Mouse (Mus musculus) frontal cortex, postnatal 14 days (tissue): ENCODE data around the gene Smim10l1.

ENCODE experiments used
- DNase-seq, 2 experiments: peaks; one replicate each; pipeline ENCODE4 v3.0.0; 2022; ENCODE audit warnings: low spot score in 2 of 2

Gene Smim10l1

DNA sequence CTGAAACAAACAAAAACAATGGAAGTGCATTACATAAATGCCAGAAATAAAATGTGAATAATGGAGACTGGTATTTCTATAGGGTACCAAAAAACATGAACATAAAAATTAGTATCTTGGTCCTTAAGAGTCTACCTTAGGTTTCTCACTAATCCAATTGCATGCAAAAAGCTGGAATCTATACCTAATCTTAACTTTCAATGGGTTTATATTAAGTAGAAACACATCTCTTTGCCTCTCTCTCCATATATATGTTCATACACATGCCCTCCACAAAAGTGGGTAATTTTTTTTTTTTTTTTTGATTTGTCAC, at the start of gene Smim10l1:
Smim10l1 (plus strand) TSS at position 301 of the 313 bp plus-strand sequence.
- DNase-seq = no peak

DNA sequence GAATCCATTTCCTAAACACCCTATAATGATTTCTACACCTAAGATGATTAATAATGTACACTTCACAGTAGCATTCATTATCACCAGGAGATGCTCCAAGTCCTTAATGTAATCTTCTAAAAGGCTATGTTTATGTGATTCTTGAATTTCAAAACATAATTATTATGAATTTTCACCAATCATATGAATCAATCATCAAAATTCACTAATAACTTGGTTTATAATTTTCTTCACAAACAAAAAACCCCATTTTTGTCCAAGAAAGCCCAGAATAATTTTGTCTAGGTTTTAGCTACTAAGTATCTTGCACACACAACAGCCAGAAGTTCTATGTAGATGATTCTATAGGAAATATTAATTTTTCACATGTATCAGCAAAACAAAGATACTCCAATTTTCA, 49.0 kb upstream of the Smim10l1 start, which contains the start of gene Tas2r140:
Tas2r140 (minus strand) TSS at position 101 of the 400 bp plus-strand sequence.
- no peak for DNase-seq

DNA sequence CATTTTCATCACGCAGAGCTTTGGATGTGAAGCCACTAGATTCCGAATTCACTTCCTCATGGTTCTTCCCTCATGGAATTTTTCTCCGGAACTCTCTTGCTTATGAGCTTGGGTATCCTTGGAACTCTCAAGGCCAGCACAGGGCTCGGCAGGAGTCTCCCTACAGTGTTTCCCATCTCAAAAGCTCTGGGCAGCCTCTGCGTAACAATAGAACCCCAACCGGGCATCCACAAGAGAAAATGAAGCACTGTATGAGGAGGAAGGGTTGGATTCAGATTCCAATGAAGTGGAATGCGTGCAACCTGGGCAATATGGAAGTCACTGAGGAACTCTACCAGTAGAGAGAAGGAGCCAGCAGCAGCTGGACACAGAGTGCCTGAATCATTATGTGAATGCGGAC, 12.5 kb upstream of the Smim10l1 start:
- DNase-seq = no peak

DNA sequence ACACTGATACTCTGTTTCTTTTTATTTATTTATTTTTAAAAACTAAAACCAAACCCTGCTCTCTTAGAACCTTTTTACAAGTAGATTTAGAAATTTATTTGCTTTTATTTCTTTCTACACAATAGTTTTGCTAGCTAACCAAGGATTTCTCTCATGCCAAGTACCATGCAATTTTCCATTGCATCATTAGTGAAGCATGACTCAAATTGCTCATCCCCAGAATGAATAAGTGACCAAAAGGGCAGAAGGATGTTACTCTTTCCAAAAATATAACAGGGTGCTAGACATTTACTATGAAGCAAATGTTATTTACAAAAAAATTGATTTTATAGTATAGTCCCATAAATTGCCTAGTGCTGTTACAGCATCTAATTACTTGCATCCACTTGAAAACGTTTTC, 2.3 kb upstream of the Smim10l1 start:
- no peak for DNase-seq

DNA sequence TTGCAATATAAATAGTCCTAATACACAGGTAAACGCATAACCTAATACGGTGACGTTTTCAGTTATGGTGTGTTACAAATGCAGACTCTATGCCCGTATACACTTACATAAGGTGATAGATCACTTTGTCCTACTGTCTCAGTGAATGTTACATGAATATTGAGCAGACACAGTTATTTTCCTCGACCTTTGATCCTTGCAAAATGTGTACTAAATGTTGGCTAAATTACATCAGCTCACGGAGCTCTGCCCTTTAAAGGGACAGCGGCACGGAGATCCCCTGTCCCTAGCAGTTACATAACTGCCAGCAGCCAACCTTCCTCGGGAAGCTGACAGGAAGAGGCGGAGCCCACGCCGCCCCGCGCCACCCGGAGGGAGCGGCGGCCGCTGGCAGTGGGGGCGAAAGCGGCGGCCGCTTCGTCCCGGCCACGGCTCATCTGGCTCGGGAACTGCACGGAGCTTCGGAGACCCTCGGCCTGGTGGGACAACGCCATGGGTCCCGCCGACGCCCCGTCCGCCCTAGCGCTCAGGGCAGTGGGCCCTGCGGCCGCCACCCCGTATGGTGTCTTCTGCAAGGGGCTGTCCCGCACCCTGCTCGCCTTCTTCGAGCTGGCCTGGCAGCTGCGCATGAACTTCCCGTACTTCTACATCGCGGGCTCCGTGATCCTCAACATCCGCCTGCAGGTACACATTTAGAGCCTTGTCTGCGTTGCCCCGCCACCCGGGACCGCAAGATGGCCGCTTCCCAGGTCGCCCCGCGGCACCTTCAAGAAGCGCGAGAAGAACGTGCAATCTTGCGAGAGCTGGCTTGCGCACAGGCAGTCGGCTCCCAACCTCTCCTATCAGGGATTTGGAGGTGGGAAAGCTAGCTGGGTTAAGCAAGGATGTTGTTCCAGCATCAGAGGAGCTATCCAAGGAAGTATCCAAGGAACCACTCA, 482 bp downstream of the Smim10l1 start:
- peak; percentile 86 to 88 for DNase-seq
